In the genomic region with DNA sequence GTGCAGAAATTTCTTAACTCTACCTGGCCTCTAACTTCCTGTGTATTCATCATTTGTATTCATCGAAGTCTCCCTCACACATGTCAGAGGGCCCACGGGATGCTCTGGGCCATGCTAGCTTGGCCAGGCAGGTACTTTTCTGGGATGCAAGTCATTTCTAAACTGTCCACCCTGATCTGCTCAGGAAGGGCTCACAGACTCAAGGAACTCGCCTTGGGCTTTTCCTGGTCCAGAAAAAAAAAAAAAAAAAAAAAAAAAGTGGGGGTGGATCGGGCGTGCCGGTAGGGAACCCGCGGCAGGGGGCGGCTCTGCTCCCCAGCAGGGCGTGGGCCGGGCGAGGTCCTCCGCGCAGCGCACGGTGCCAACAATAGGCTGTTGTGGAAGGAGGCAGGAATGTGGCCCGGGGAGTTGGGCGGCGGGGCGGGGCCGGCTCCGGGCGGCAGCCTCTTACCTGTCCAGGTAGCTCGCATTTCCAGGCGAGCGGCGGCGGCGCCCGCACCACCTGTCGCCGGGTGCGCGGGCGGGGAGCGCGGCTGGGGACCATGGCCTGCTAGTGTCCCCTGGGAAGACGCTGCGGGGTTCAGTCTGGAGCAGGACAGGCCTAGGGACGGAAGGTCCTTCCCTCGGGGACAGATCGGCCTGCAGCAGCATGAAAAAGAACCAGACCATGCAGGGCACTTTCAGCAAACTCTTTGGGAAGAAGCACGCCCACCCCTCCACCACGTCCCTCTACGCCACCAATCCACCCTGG, we compare ENCODE assay signal across 8 mouse cellular contexts. TPM values are rescaled to one million over a fixed set of nuclear protein-coding genes. Genes with fewer than 3 reads are reported as not detected.
DNase-seq lines count a peak whose midpoint lies in the region; ATAC-seq and TF ChIP-seq lines count a peak whose summit lies in the region.

Gene AI661453, plus strand, starts transcription at position 460 of the 751 bp plus-strand sequence.

- no peaks in the 10 kb centered on the region for H3K36me3 ChIP-seq in heart, embryonic 13.5 days
- no peaks in the 10 kb centered on the region for H3K36me3 ChIP-seq in stomach, embryonic 16.5 days (ENCODE audit: control insufficient read depth, insufficient read depth, low read length)

- peak within 1 kb of the TSS; percentile 87 for H3K9ac ChIP-seq in heart, embryonic 13.5 days
- peak within 1 kb of the TSS; percentile 80 for H3K9ac ChIP-seq in stomach, embryonic 16.5 days (ENCODE audit: low read length)

- H3K4me1 ChIP-seq in heart, embryonic 13.5 days = peaks cover 55% of the 10 kb centered on the region
- 0 out of 2 replicates have a peak, but pooled peaks cover 4% of the 10 kb centered on the region for H3K4me1 ChIP-seq in embryonic fibroblast, embryonic 13.5 days (ENCODE audit: control insufficient read depth, insufficient read depth, low read length)
- H3K4me1 ChIP-seq in stomach, embryonic 16.5 days (ENCODE audit: control insufficient read depth, insufficient read depth, low read length) = peaks cover 23% of the 10 kb centered on the region; the same call in 1 of the 2 replicates

- no peak for DNase-seq in heart, postnatal 10 days
- peak; percentile 79 for DNase-seq in kidney, adult 18-20 months
- DNase-seq in lung, adult 18-20 months = peak; percentile 90 to 93
- DNase-seq in spleen, adult 18-20 months = no peak
- DNase-seq in left cerebral cortex, adult 8-10 months (ENCODE audit: low spot score in 2 of 2) = no peak

- ATAC-seq in heart, embryonic 13.5 days (ENCODE audit: extremely low read depth, insufficient number of reproducible peaks, low FRiP score, low TSS enrichment) = peak; percentile 26; the same call in 1 of the 2 replicates
- ATAC-seq in stomach, embryonic 16.5 days (ENCODE audit: insufficient read depth, low FRiP score) = peak; percentile 91

- intact Hi-C loops in heart, postnatal 10 days (cut with DNase I) = no loop called here

- H3K9me3 ChIP-seq in heart, embryonic 13.5 days = no peaks in the 10 kb centered on the region
- H3K9me3 ChIP-seq in stomach, embryonic 16.5 days (replicated peaks; ENCODE audit: control insufficient read depth, low read length) = no peaks in the 10 kb centered on the region

- TF ChIP-seq CTCF in embryonic fibroblast, embryonic 13.5 days (IDR thresholded peaks at IDR 0.05; ENCODE audit: borderline replicate concordance, insufficient read depth, low read length) = no peak

- no peak for TF ChIP-seq POLR2A in embryonic fibroblast, embryonic 13.5 days (IDR thresholded peaks at IDR 0.05; ENCODE audit: low read depth, low read length)

- H3K4me2 ChIP-seq in heart, embryonic 13.5 days = peak within 1 kb of the TSS; percentile 99
- H3K4me2 ChIP-seq in stomach, embryonic 16.5 days (ENCODE audit: low read depth, low read length) = peak within 1 kb of the TSS; percentile 62

- H3K27me3 ChIP-seq in heart, embryonic 13.5 days (replicated peaks) = peaks cover 19% of the 10 kb centered on the region
- H3K27me3 ChIP-seq in stomach, embryonic 16.5 days (ENCODE audit: control insufficient read depth, insufficient read depth, low read length) = 0 out of 2 replicates have a peak, but pooled peaks cover 7% of the 10 kb centered on the region

- 1% methylated on average over 45 of the region's 45 CpGs for WGBS in heart, embryonic 13.5 days
- WGBS in stomach, embryonic 16.5 days = under 1% methylated on average over 45 of the region's 45 CpGs

- 0 out of 2 replicates have a peak within 1 kb of the TSS, but pooled peaks have one; percentile 21 for H3K27ac ChIP-seq in heart, embryonic 13.5 days (replicated peaks)
- H3K27ac ChIP-seq in embryonic fibroblast, embryonic 13.5 days (ENCODE audit: insufficient read depth, low read length) = no peak within 1 kb of the TSS
- H3K27ac ChIP-seq in stomach, embryonic 16.5 days (ENCODE audit: low read length) = peak within 1 kb of the TSS; percentile 88

- H3K4me3 ChIP-seq in heart, embryonic 13.5 days = peak within 1 kb of the TSS; percentile 67
- H3K4me3 ChIP-seq in embryonic fibroblast, embryonic 13.5 days (ENCODE audit: insufficient read depth, low read length) = peak within 1 kb of the TSS; percentile 32
- peak within 1 kb of the TSS; percentile 54 for H3K4me3 ChIP-seq in stomach, embryonic 16.5 days (replicated peaks; ENCODE audit: low read length)

RNA-seq across cellular contexts. Expression of gene AI661453, which starts in this region (rescaled TPM):
- polyA plus RNA-seq in heart, embryonic 13.5 days (2015; fragmentation: Nextera tagmentation; extraction: Ambion mirVana) = 0.82 and 1.2 TPM in 2 replicates
- total RNA-seq in heart, postnatal 10 days (2021) = 1 to 10 TPM; 1.5 to 2.0 TPM
- 1.1 and 1.4 TPM in 2 replicates for polyA plus RNA-seq in embryonic fibroblast, embryonic 13.5 days (2011; ENCODE audit: insufficient read length, low read depth, missing spikeins)
- polyA plus RNA-seq in stomach, embryonic 16.5 days (2015; fragmentation: Nextera tagmentation; extraction: Ambion mirVana) = 5.1 and 7.7 TPM in 2 replicates
- 1 to 10 TPM in 1 of 4 experiments, under 1 TPM in 3; 0.35 to 1.4 (median 0.64) TPM for total RNA-seq in left cerebral cortex, adult 8-10 months (2022)

Comparison
In these comparisons a context has a peak if more than half of its experiments do, and no peak if none do; other contexts are left out.
1. DNase-seq: peak in kidney, adult 18-20 months (single experiment) and lung, adult 18-20 months (2 of 2); none in heart, postnatal 10 days (0 of 2), spleen, adult 18-20 months (0 of 2) and left cerebral cortex, adult 8-10 months (0 of 2).
2. Peak in every context shown above with its lines, with median percentiles within 50 percentile points of each other: H3K4me3 ChIP-seq.